Mouse (Mus musculus) adrenal gland, adult (tissue): ENCODE measurements around the gene Sgsh.
A peak's percentile ranks its signal among the peaks of the same experiment; 100 is the strongest.

Experiments
- DNase-seq, 2 experiments: peaks; one replicate each; pipeline ENCODE4 v3.0.0; 2022 to 2023; ENCODE audit warnings: low spot score in 1 of 2; ENCODE audit not compliant: inconsistent age in 2 of 2

The Sgsh gene

GRCm38 (mm10) chr11:119307916-119308315, 47.4 kb downstream of the Sgsh start:
- DNase-seq = no peak

GRCm38 (mm10) chr11:119307658-119307867, 47.8 kb downstream of the Sgsh start, which contains the start of gene Card14:
Gene Card14 (plus strand): TSS chr11:119307768.
- DNase-seq = no peak

GRCm38 (mm10) chr11:119306762-119307657, 48.3 kb downstream of the Sgsh start:
- no peak for DNase-seq

GRCm38 (mm10) chr11:119304904-119305712, 50.2 kb downstream of the Sgsh start:
- DNase-seq = peak in 1 of 2 experiments; percentile 62

- DNase-seq = no peak
These were observed 54.4 kb downstream of the Sgsh start for GRCm38 (mm10) chr11:119300986-119301385.

- no peak for DNase-seq
These were observed 54.9 kb downstream of the Sgsh start for GRCm38 (mm10) chr11:119300246-119300935.

GRCm38 (mm10) chr11:119299391-119300245, 55.7 kb downstream of the Sgsh start, which contains the start of gene Eif4a3:
Gene Eif4a3 (minus strand): TSS chr11:119300089.
- peak; percentile 96 to 98 for DNase-seq

GRCm38 (mm10) chr11:119298917-119299316, 56.4 kb downstream of the Sgsh start:
- no peak for DNase-seq

GRCm38 (mm10) chr11:119297996-119298395, 57.3 kb downstream of the Sgsh start:
- no peak for DNase-seq
